Mouse (Mus musculus) heart, embryonic 10.5 days (tissue): ENCODE data around the gene Slc26a9. TPM values are rescaled to one million over a fixed set of nuclear protein-coding genes. Genes with fewer than 3 reads are reported as not detected.
A peak's percentile ranks its signal among the peaks of the same experiment; 100 is the strongest.
"Not testable (repeated sequence)": the region's sequence is repeated elsewhere in the genome, so short reads cannot be mapped to it uniquely, and the experiment has no call there.

ENCODE experiments used
- DNase-seq: peaks from one replicate; pipeline ENCODE4 v3.0.0-alpha.2; 2017; ENCODE audit warnings: low spot score
- H3K27ac ChIP-seq: fragments of 300-500 bp; sonication (generic); 2 replicates; pipeline ENCODE4 v1.5.1; 2016; ENCODE audit warnings: mild to moderate bottlenecking
- H3K27me3 ChIP-seq: fragments of 300-500 bp; sonication (generic); 2 replicates; pipeline ENCODE4 v1.6.1; 2016; ENCODE audit warnings: mild to moderate bottlenecking; ENCODE audit not compliant: poor library complexity, insufficient read depth, severe bottlenecking
- H3K36me3 ChIP-seq: fragments of 300-500 bp; sonication (generic); 2 replicates; pipeline ENCODE4 v1.6.1; 2016; ENCODE audit warnings: mild to moderate bottlenecking, moderate library complexity
- H3K4me1 ChIP-seq: fragments of 300-500 bp; sonication (generic); 2 replicates; pipeline ENCODE4 v1.6.1; 2016; ENCODE audit warnings: mild to moderate bottlenecking
- H3K4me3 ChIP-seq: fragments of 300-500 bp; sonication (generic); 2 replicates; pipeline ENCODE4 v1.5.1; 2016; ENCODE audit warnings: mild to moderate bottlenecking, moderate library complexity
- H3K9me3 ChIP-seq: fragments of 300-500 bp; sonication (generic); 2 replicates; pipeline ENCODE4 v1.6.1; 2016; ENCODE audit warnings: mild to moderate bottlenecking, moderate library complexity
- WGBS: fragments of 180-500 bp; shearing (Covaris S2); methylation state at CpG from one replicate; pipeline ENCODE4 v1.1.7; 2016; 5-methylcytosine and 5-hydroxymethylcytosine counted together
- polyA plus RNA-seq: library from polyadenylated mRNA; unstranded; fragments of >200 nt; fragmentation: Nextera tagmentation; extraction: Ambion mirVana; gene quantifications from 2 replicates; pipeline ENCODE4 v1.2.1, GENCODE M21; 2016

Slc26a9 gene
- polyA plus RNA-seq, 1 experiment from 2014 or later: 0.06 TPM

DNA sequence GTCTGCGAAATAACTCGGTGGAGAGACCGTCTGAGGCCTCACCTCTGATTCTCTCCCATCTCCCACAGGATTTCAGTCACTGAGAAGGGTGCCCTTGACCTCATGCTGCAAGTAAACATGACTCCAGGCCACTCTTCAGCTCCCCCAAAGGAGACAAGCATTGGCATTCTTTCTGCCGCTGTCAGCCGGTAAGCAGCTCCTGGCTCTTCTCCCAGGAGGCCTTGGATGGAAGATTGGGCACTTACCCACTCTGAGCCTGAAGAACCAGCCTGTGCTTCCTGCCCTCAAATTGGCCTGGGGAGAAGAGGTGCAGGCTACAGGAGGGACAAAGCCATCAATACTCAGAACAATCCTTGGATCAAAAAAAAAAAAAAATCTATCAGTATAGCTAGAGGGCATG, 58.8 kb downstream of the Slc26a9 start:
- Histone ChIP-seq H3K9me3 (no peaks in the 10 kb centered on the region), H3K4me3 (no peak overlapping the region), H3K27me3 (0 out of 2 replicates have a peak, but pooled peaks cover 4% of the 10 kb centered on the region), H3K4me1 (0 out of 2 replicates have a peak, but pooled peaks cover 2% of the 10 kb centered on the region), H3K27ac (no peak overlapping the region), H3K36me3 (0 out of 2 replicates have a peak, but pooled peaks cover 4% of the 10 kb centered on the region)
- no peak for DNase-seq
- WGBS: 77% methylated on average over 5 of the region's 5 CpGs

DNA sequence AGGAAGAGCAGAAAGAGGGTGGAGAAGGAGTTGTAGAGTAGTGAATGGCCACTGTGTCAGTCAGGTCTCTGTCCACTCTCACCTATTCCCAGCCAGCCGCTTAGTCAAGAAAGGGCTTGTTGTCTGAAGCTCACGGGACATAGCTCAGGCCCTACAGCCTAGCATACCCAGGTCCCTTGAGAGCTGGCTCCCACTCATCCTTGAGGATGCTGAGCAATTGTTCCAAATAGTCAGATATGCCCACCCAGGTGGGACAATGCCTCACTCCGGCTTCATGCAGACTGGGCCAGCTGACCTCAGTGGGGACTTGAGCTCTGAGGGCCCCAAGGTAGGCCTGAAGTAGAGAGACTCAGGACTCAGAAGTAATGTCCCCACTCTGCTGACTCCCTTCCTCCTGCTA, 60.3 kb downstream of the Slc26a9 start:
- H3K9me3 ChIP-seq: no peaks in the 10 kb centered on the region
- no peaks in the 10 kb centered on the region for H3K27me3 ChIP-seq
- no peak for DNase-seq
- 85% methylated on average over 3 of the region's 3 CpGs for WGBS
- H3K4me3 ChIP-seq: no peak overlapping the region
- no peak overlapping the region for H3K27ac ChIP-seq
- 0 out of 2 replicates have a peak, but pooled peaks cover 4% of the 10 kb centered on the region for H3K36me3 ChIP-seq
- no peaks in the 10 kb centered on the region for H3K4me1 ChIP-seq

DNA sequence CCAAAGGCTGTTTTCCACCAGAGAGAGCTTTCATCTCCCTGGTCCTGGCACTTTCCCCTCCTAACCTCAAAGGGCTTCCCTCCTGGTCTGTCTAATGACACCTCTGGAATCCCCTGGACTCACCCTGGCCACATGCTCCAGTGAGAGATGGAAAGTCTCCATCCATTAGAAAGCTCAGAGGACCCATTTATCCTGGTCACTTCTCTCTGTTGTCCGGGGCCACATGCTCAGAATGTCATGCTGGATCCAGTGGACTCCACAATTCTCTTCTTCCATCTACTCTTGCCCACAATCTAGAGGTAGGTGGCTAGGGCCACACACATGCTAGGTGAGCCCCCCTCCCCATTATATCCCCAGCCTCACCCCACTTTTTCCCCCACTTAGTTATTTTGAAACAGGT, 65.2 kb downstream of the Slc26a9 start:
- DNase-seq: peak; percentile 62
- no peaks in the 10 kb centered on the region for H3K36me3 ChIP-seq
- peaks cover 3% of the 10 kb centered on the region; the same call in 1 of the 2 replicates for H3K4me1 ChIP-seq
- no peak overlapping the region for H3K4me3 ChIP-seq
- H3K27me3 ChIP-seq: 0 out of 2 replicates have a peak, but pooled peaks cover 13% of the 10 kb centered on the region
- no peak overlapping the region for H3K27ac ChIP-seq
- H3K9me3 ChIP-seq: no peaks in the 10 kb centered on the region
- 83% methylated on average over 1 of the region's 1 CpGs for WGBS

DNA sequence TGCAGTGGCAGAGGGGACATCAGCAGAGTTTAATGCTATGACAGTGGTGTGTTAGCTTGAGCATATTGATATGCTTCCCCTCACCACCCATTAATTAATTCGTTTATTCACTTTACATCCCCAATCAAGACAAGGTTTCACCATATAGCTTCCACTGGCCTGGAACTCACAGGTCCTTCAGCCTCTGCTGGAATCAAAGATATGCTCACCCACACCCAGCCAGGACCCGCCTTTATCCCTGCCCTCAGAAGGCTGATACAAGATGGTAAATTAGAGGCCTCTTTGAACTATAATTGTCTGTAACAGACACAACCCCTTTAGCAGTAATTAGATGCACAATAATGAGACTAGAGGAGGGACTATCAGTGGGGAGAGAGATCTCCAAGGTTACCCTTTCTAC, 65.8 kb downstream of the Slc26a9 start:
- DNase-seq: peak; percentile 61
- Histone ChIP-seq H3K27me3 (0 out of 2 replicates have a peak, but pooled peaks cover 13% of the 10 kb centered on the region), H3K4me1 (peaks cover 3% of the 10 kb centered on the region; the same call in 1 of the 2 replicates), H3K27ac (no peak overlapping the region), H3K4me3 (no peak overlapping the region), H3K36me3 (no peaks in the 10 kb centered on the region), H3K9me3 (no peaks in the 10 kb centered on the region)
- 67% methylated on average over 2 of the region's 2 CpGs for WGBS

DNA sequence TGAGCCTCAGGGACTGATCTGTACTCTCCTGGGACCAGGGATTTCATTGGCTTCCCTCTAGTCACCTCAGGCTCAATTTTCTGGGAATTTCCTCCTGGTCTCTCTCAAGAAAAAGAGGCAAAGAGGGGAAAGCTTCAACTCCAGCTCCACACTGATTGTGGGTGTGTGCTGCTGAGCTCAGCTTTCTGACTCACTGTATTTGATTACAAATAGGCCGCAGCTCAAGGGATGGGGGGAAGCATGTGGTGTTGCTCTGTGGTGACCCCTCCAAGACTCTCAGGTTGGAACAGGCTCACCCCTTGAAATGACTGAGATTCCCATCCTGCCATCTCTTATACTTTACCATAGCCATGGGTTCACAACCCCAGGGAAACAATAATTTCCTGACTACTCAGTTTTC, 67.6 kb downstream of the Slc26a9 start:
- Histone ChIP-seq H3K36me3 (no peaks in the 10 kb centered on the region), H3K27me3 (peaks cover 13% of the 10 kb centered on the region; the same call in 1 of the 2 replicates), H3K27ac (no peak overlapping the region), H3K9me3 (no peaks in the 10 kb centered on the region), H3K4me3 (no peak overlapping the region), H3K4me1 (peaks cover 3% of the 10 kb centered on the region; the same call in 1 of the 2 replicates)
- DNase-seq: peak; percentile 55
- WGBS: 64% methylated on average over 1 of the region's 1 CpGs

DNA sequence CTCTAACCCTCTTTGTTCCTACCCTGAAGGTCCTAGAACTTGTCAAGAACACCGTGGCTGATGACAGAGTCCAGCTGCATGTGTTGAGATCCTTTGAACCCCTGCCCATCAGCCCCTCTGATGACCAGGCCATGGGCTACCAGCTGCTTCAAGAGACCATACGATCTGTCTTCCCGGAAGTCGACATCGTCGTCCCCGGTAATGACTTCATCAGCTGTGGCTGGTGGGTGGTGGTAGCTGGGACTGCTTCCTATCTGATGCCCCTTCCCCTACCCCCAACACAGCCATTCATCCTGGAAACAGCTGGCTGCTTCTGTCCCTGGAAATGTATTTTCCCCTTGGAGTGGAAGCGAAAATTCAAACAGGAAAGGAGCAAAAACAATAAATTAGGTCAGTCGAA, 68.2 kb downstream of the Slc26a9 start:
- Histone ChIP-seq H3K36me3 (no peaks in the 10 kb centered on the region), H3K4me3 (no peak overlapping the region), H3K27ac (0 out of 2 replicates have a peak overlapping the region, but pooled peaks have one; percentile 19), H3K9me3 (no peaks in the 10 kb centered on the region), H3K27me3 (peaks cover 19% of the 10 kb centered on the region), H3K4me1 (peaks cover 3% of the 10 kb centered on the region; the same call in 1 of the 2 replicates)
- WGBS: 55% methylated on average over 9 of the region's 9 CpGs
- DNase-seq: peak; percentile 75

DNA sequence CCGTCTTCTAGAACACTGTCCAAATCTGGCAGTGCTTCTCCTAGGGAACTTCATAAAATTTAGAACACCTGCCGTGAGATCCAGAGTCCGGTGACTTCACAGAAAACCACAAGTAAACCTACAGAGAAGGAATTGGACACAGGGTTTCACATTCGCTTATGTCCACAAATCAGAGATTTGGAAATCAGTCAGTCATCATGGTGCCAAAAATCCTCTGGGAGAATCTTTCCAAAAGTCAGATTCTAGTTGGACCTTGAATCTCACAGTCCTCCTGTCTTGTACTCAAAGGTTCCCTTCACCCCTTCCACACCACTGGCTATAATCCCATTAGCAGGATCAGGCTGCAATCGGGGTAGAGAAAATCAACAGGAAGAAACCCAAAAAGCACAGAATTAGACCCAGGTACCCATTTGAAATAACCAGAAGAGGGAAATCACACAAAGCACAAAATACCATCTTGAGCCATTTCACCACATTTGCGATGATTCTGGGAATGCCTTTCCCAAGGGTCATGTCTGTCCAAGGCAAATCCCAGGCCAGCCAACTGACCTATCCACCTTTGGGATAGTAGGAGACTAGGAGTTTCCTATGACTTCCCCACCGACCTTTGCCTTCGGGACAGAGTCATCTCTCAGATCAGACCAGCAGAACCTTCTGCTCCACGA, 68.9 kb downstream of the Slc26a9 start:
- Histone ChIP-seq H3K9me3 (no peaks in the 10 kb centered on the region), H3K4me1 (peaks cover 3% of the 10 kb centered on the region; the same call in 1 of the 2 replicates), H3K36me3 (no peaks in the 10 kb centered on the region), H3K27ac (no peak overlapping the region), H3K4me3 (no peak overlapping the region), H3K27me3 (peaks cover 21% of the 10 kb centered on the region)
- WGBS: 82% methylated on average over 9 of the region's 9 CpGs
- peak; percentile 63 for DNase-seq

DNA sequence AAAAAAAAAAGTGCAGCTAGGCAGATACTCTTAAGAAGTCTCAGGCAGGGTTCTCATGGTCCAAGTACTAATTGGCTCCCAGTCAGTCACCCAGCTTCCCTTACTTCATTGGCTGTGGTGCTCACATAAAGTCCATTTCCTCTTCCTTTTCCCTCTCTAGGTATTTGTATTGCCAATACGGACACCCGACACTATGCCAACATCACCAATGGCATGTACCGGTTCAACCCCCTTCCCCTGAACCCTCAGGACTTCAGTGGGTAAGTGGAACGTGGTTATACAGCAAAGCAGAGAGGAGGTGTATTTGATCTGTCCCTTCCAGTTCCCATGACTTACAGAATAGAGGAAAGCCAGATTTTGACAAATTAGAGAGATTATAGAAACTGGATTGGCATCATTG, 69.9 kb downstream of the Slc26a9 start:
- 84% methylated on average over 4 of the region's 4 CpGs for WGBS
- Histone ChIP-seq H3K27ac (no peak overlapping the region), H3K27me3 (peaks cover 21% of the 10 kb centered on the region), H3K9me3 (no peaks in the 10 kb centered on the region), H3K36me3 (no peaks in the 10 kb centered on the region), H3K4me1 (peaks cover 3% of the 10 kb centered on the region; the same call in 1 of the 2 replicates), H3K4me3 (no peak overlapping the region)
- peak; percentile 58 for DNase-seq

DNA sequence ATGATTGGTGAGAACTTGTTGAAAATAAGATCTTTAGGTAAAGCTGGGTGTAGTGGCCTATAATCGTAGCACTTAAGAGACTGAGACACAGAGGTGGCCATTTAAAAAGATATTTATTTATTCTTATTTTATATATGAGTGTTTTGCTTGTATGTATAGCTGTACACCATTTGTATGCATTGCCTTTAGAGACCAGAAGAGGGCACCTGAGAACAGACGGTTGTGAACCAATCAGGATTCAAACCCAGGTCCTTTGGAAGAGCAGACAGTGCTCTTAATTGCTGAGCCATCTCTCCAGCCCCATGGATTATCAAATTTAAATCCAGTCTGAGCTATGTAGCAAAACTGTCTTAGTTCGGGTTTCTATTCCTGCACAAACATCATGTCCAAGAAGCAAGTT, 70.4 kb downstream of the Slc26a9 start:
- Histone ChIP-seq H3K4me1 (peaks cover 3% of the 10 kb centered on the region; the same call in 1 of the 2 replicates), H3K27me3 (peaks cover 21% of the 10 kb centered on the region), H3K9me3 (no peaks in the 10 kb centered on the region), H3K36me3 (no peaks in the 10 kb centered on the region), H3K4me3 (no peak overlapping the region), H3K27ac (no peak overlapping the region)
- 79% methylated on average over 3 of the region's 3 CpGs for WGBS
- DNase-seq: no peak

DNA sequence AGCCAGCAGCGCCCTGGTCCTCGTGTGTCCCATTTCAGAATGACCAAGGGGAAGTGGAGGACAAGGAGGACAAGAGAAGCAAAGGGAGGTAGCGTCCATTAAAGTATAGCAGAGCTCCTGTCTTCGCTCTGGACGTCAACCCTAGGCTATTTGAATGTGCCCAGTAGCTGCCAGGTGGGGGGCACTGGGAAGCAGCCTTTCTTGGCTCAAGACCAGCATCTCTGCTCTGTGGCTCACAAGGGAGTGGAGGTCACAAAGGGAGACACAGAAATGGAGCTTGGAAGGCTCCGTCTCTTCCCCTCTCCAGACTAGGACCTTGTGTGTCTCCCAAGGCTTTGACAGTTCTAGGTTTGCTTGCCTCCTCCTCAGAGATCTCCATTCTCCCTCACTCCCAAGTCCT, 73.1 kb downstream of the Slc26a9 start:
- Histone ChIP-seq H3K27ac (no peak overlapping the region), H3K9me3 (no peaks in the 10 kb centered on the region), H3K36me3 (no peaks in the 10 kb centered on the region), H3K4me1 (peaks cover 3% of the 10 kb centered on the region; the same call in 1 of the 2 replicates), H3K27me3 (peaks cover 8% of the 10 kb centered on the region), H3K4me3 (no peak overlapping the region)
- 89% methylated on average over 6 of the region's 6 CpGs for WGBS
- no peak for DNase-seq

DNA sequence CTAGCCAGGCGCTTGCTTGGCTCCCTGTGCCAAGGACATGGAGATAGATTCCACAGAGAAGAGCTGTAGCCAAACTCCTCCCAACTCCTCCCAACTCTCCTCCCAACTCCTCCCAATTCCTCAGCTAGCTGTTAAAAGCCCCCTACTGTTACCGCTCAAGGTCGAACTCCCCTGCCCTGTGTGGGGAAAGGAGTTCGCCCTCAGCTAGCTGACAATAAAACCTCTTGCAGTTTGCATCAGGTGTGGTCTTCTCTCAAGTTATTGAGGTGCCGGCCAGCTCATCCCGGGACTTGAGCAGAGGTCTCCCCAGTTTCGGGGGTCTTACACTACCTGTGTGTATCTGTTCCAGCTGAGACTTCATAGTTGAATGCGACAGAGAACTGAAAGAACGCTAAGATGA, 76.5 kb downstream of the Slc26a9 start:
- not testable (repeated sequence) for DNase-seq, H3K27me3 ChIP-seq, H3K36me3 ChIP-seq, H3K4me3 ChIP-seq, H3K9me3 ChIP-seq, H3K27ac ChIP-seq, H3K4me1 ChIP-seq
- 66% methylated on average over 9 of the region's 9 CpGs for WGBS

DNA sequence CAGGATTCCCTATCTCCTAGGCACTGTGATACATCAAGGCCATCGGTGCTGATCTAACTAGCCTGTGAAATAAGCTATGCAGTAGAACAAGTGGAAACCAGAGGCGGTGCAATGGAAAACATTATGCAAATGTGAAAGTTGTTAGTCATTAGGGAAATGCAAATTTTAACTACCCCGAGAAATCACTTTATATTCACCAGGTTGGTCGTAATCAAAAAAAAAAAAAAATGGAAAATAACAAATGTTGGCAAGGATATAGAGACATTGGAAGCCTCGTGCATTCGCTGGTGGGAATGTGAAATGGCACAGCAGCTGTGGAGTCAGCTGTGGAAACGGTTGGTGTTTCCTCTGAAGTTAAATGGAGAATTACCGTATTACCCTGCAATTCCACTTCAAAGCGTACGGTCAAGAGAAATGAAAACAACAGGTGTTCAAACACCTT, 77.1 kb downstream of the Slc26a9 start:
- peaks cover 8% of the 10 kb centered on the region for H3K27me3 ChIP-seq
- H3K27ac ChIP-seq: no peak overlapping the region
- 83% methylated on average over 10 of the region's 10 CpGs for WGBS
- no peaks in the 10 kb centered on the region for H3K4me1 ChIP-seq
- H3K36me3 ChIP-seq: no peaks in the 10 kb centered on the region
- no peak for DNase-seq
- H3K9me3 ChIP-seq: no peaks in the 10 kb centered on the region
- H3K4me3 ChIP-seq: no peak overlapping the region
